Mouse (Mus musculus) myocyte (in vitro differentiated cells): ENCODE results near the gene Fam193a. TPM values are rescaled to one million over a fixed set of nuclear protein-coding genes. Genes with fewer than 3 reads are reported as not detected.

Source experiments
- H3K27me3 ChIP-seq: one replicate; pipeline ENCODE4 v1.6.1; 2011; ENCODE audit not compliant: control insufficient read depth, insufficient read depth, insufficient read length
- H3K36me3 ChIP-seq: one replicate; pipeline ENCODE4 v1.6.1; 2011; ENCODE audit not compliant: control insufficient read depth, insufficient read depth
- H3K4me2 ChIP-seq: one replicate; pipeline ENCODE4 v1.6.1; 2011; ENCODE audit warnings: low read depth, control low read depth
- H3K4me3 ChIP-seq: one replicate; pipeline ENCODE4 v1.5.1; 2011; ENCODE audit warnings: mild to moderate bottlenecking, control low read depth, moderate library complexity
- H3K79me2 ChIP-seq: one replicate; pipeline ENCODE4 v1.6.1; 2011; ENCODE audit not compliant: control insufficient read depth, insufficient read depth
- H3ac ChIP-seq: one replicate; pipeline ENCODE4 v1.6.1; 2011; ENCODE audit not compliant: control insufficient read depth, insufficient read length
- CEBPB ChIP-seq: IDR thresholded peaks from 2 replicates; pipeline ENCODE4 v1.6.1; 2011; ENCODE audit warnings: mild to moderate bottlenecking, moderate library complexity; ENCODE audit not compliant: poor library complexity, insufficient read depth, severe bottlenecking
- E2F4 ChIP-seq: IDR thresholded peaks from one replicate; pipeline ENCODE4 v1.6.1; 2011; ENCODE audit warnings: mild to moderate bottlenecking, control low read depth, moderate library complexity; ENCODE audit not compliant: insufficient read depth
- MAX ChIP-seq: IDR thresholded peaks from one replicate; pipeline ENCODE4 v1.6.1; 2011; ENCODE audit warnings: low read depth, mild to moderate bottlenecking, control low read depth
- MYOD1 ChIP-seq, 3 experiments: IDR thresholded peaks; one replicate each; pipeline ENCODE4 v1.6.1; 2011; ENCODE audit warnings: control low read depth in 2 of 3, low read depth in 2 of 3, mild to moderate bottlenecking in 2 of 3, moderate library complexity in 1 of 3; ENCODE audit not compliant: insufficient read length in 2 of 3, control insufficient read depth in 1 of 3
- MYOG ChIP-seq, 3 experiments: IDR thresholded peaks; one replicate each; pipeline ENCODE4 v1.6.1; 2011; ENCODE audit warnings: control low read depth in 2 of 3, low read depth in 2 of 3, mild to moderate bottlenecking in 2 of 3; ENCODE audit not compliant: insufficient read length in 2 of 3, control insufficient read depth in 1 of 3, insufficient read depth in 1 of 3
- POLR2A ChIP-seq: IDR thresholded peaks from one replicate; pipeline ENCODE4 v1.6.1; 2011; ENCODE audit warnings: low read depth, mild to moderate bottlenecking, control low read depth, moderate library complexity; ENCODE audit not compliant: insufficient read length
- POLR2AphosphoS2 ChIP-seq: IDR thresholded peaks from one replicate; pipeline ENCODE4 v1.6.1; 2011; ENCODE audit warnings: low read depth, control low read depth; ENCODE audit not compliant: insufficient read length
- REST ChIP-seq: IDR thresholded peaks from one replicate; pipeline ENCODE4 v1.6.1; 2011; ENCODE audit warnings: mild to moderate bottlenecking, control low read depth, moderate library complexity; ENCODE audit not compliant: insufficient read depth, insufficient read length
- SRF ChIP-seq: IDR thresholded peaks from one replicate; pipeline ENCODE4 v1.6.1; 2011; ENCODE audit warnings: low read depth; ENCODE audit not compliant: control insufficient read depth, insufficient read length
- TCF12 ChIP-seq: IDR thresholded peaks from one replicate; pipeline ENCODE4 v1.6.1; 2011; ENCODE audit warnings: mild to moderate bottlenecking, control low read depth; ENCODE audit not compliant: poor library complexity, insufficient read depth, severe bottlenecking
- TCF3 ChIP-seq: IDR thresholded peaks from one replicate; pipeline ENCODE4 v1.6.1; 2011; ENCODE audit warnings: low read depth, control low read depth; ENCODE audit not compliant: insufficient read length
- USF1 ChIP-seq: IDR thresholded peaks from one replicate; pipeline ENCODE4 v1.6.1; 2011; ENCODE audit warnings: low read depth, mild to moderate bottlenecking, control low read depth, moderate library complexity
- polyA plus RNA-seq: library from polyadenylated mRNA; unstranded; fragments of >200 nt; fragmentation: generic; extraction: Trizol; gene quantifications from one replicate; pipeline ENCODE4 v1.2.1, GENCODE M21; 2012; ENCODE audit warnings: missing spikeins

The Fam193a gene
- polyA plus RNA-seq, 1 experiment: 12.7 TPM

- H3K36me3 ChIP-seq: peaks cover 6% of the 10 kb centered on the region
- no peak overlapping the region for H3K4me3 ChIP-seq
- H3ac ChIP-seq: no peak overlapping the region
- no peaks in the 10 kb centered on the region for H3K27me3 ChIP-seq
- no peak for TF ChIP-seq E2F4
- no peak for TF ChIP-seq MAX
- no peak for TF ChIP-seq MYOD1 (IDR thresholded peaks at IDR 0.05; ENCODE audit: control insufficient read depth in 1 of 3, insufficient read length in 2 of 3, low read depth in 2 of 3)
- no peak for TF ChIP-seq USF1
- TF ChIP-seq SRF: no peak
- TF ChIP-seq CEBPB: no peak
- TF ChIP-seq POLR2A: no peak
- no peak for TF ChIP-seq TCF12
- no peak for TF ChIP-seq MYOG (IDR thresholded peaks at IDR 0.05; ENCODE audit: control insufficient read depth in 1 of 3, insufficient read depth in 1 of 3, insufficient read length in 2 of 3, low read depth in 2 of 3)
- no peak for TF ChIP-seq POLR2AphosphoS2
- H3K79me2 ChIP-seq: peaks cover 74% of the 10 kb centered on the region
- no peak overlapping the region for H3K4me2 ChIP-seq
Measured at GRCm38 (mm10) chr5:34409002-34409401, 39.3 kb downstream of the Fam193a start.

- peaks cover 6% of the 10 kb centered on the region for H3K36me3 ChIP-seq
- H3K27me3 ChIP-seq: no peaks in the 10 kb centered on the region
- H3ac ChIP-seq: no peak overlapping the region
- no peak for TF ChIP-seq MAX
- no peak for TF ChIP-seq MYOG (IDR thresholded peaks at IDR 0.05; ENCODE audit: control insufficient read depth in 1 of 3, insufficient read depth in 1 of 3, insufficient read length in 2 of 3, low read depth in 2 of 3)
- TF ChIP-seq CEBPB: no peak
- no peak for TF ChIP-seq TCF3
- TF ChIP-seq SRF: no peak
- no peak for TF ChIP-seq E2F4
- no peak for TF ChIP-seq REST
- no peak for TF ChIP-seq POLR2AphosphoS2
- TF ChIP-seq POLR2A: no peak
- TF ChIP-seq USF1: no peak
- TF ChIP-seq MYOD1 (IDR thresholded peaks at IDR 0.05; ENCODE audit: control insufficient read depth in 1 of 3, insufficient read length in 2 of 3, low read depth in 2 of 3): no peak
- no peak for TF ChIP-seq TCF12
- H3K79me2 ChIP-seq: peaks cover 74% of the 10 kb centered on the region
- H3K4me2 ChIP-seq: no peak overlapping the region
- no peak overlapping the region for H3K4me3 ChIP-seq
Measured at GRCm38 (mm10) chr5:34410819-34411218, 41.1 kb downstream of the Fam193a start.

- Histone ChIP-seq H3K79me2 (peaks cover 71% of the 10 kb centered on the region), H3ac (no peak overlapping the region), H3K36me3 (peaks cover 6% of the 10 kb centered on the region), H3K4me3 (no peak overlapping the region), H3K27me3 (no peaks in the 10 kb centered on the region), H3K4me2 (no peak overlapping the region)
- TF ChIP-seq POLR2A (no peak), POLR2AphosphoS2 (no peak), MYOG (IDR thresholded peaks at IDR 0.05; ENCODE audit: control insufficient read depth in 1 of 3, insufficient read depth in 1 of 3, insufficient read length in 2 of 3, low read depth in 2 of 3) (no peak), REST (no peak), MAX (no peak), USF1 (no peak), E2F4 (no peak), SRF (no peak), TCF12 (no peak), MYOD1 (IDR thresholded peaks at IDR 0.05; ENCODE audit: control insufficient read depth in 1 of 3, insufficient read length in 2 of 3, low read depth in 2 of 3) (no peak), CEBPB (no peak), TCF3 (no peak)
Measured at GRCm38 (mm10) chr5:34413921-34414320, 44.2 kb downstream of the Fam193a start.

GRCm38 (mm10) chr5:34417251-34418008 lies 47.7 kb downstream of the Fam193a start:
- H3K27me3 ChIP-seq: no peaks in the 10 kb centered on the region
- TF ChIP-seq TCF3 (no peak), E2F4 (no peak), SRF (no peak), CEBPB (no peak), POLR2A (no peak), MYOD1 (IDR thresholded peaks at IDR 0.05; ENCODE audit: control insufficient read depth in 1 of 3, insufficient read length in 2 of 3, low read depth in 2 of 3) (no peak), USF1 (no peak), MAX (no peak)
- H3K36me3 ChIP-seq: peaks cover 19% of the 10 kb centered on the region
- no peak overlapping the region for H3ac ChIP-seq
- no peak overlapping the region for H3K4me3 ChIP-seq
- H3K79me2 ChIP-seq: peaks cover 52% of the 10 kb centered on the region
- H3K4me2 ChIP-seq: no peak overlapping the region

- Histone ChIP-seq H3K36me3 (peaks cover 18% of the 10 kb centered on the region), H3ac (no peak overlapping the region), H3K4me3 (no peak overlapping the region), H3K4me2 (no peak overlapping the region), H3K27me3 (no peaks in the 10 kb centered on the region), H3K79me2 (peaks cover 45% of the 10 kb centered on the region)
- TF ChIP-seq POLR2A: no peak
- no peak for TF ChIP-seq TCF12
- no peak for TF ChIP-seq POLR2AphosphoS2
- TF ChIP-seq MAX: no peak
- no peak for TF ChIP-seq TCF3
- TF ChIP-seq SRF: no peak
- no peak for TF ChIP-seq E2F4
- TF ChIP-seq CEBPB: no peak
- no peak for TF ChIP-seq MYOD1 (IDR thresholded peaks at IDR 0.05; ENCODE audit: control insufficient read depth in 1 of 3, insufficient read length in 2 of 3, low read depth in 2 of 3)
- TF ChIP-seq USF1: no peak
- no peak for TF ChIP-seq REST
- TF ChIP-seq MYOG (IDR thresholded peaks at IDR 0.05; ENCODE audit: control insufficient read depth in 1 of 3, insufficient read depth in 1 of 3, insufficient read length in 2 of 3, low read depth in 2 of 3): no peak
Measured at GRCm38 (mm10) chr5:34419188-34419587, 49.5 kb downstream of the Fam193a start.
